Mouse (Mus musculus) stomach, embryonic 15.5 days (tissue): ENCODE measurements around the gene Aifm2. TPM values are rescaled to one million over a fixed set of nuclear protein-coding genes. Genes with fewer than 3 reads are reported as not detected.

ENCODE experiments used
- ATAC-seq: fragments of 200-750 bp; cut with Nextera tagmentation; 2 replicates; pipeline ENCODE4 v1.8.0; 2017; ENCODE audit warnings: low read depth, moderate number of reproducible peaks, moderate TSS enrichment; ENCODE audit not compliant: insufficient read depth, low FRiP score
- H3K27ac ChIP-seq: fragments of 300-500 bp; sonication (generic); 2 replicates; pipeline ENCODE4 v1.5.1; 2015; ENCODE audit warnings: mild to moderate bottlenecking, inconsistent platforms
- H3K27me3 ChIP-seq: fragments of 300-500 bp; sonication (generic); replicated peaks from 2 replicates; pipeline ENCODE4 v1.6.1; 2015; ENCODE audit warnings: inconsistent platforms
- H3K36me3 ChIP-seq: fragments of 300-500 bp; sonication (generic); 2 replicates; pipeline ENCODE4 v1.6.1; 2015; ENCODE audit warnings: inconsistent platforms
- H3K4me1 ChIP-seq: fragments of 300-500 bp; sonication (generic); 2 replicates; pipeline ENCODE4 v1.6.1; 2015; ENCODE audit warnings: inconsistent platforms
- H3K4me2 ChIP-seq: fragments of 300-500 bp; sonication (generic); 2 replicates; pipeline ENCODE4 v1.6.1; 2015; ENCODE audit warnings: mild to moderate bottlenecking, inconsistent platforms
- H3K4me3 ChIP-seq: fragments of 300-500 bp; sonication (generic); replicated peaks from 2 replicates; pipeline ENCODE4 v1.5.1; 2015; ENCODE audit warnings: inconsistent platforms
- H3K9ac ChIP-seq: fragments of 300-500 bp; sonication (generic); 2 replicates; pipeline ENCODE4 v1.6.1; 2015; ENCODE audit warnings: inconsistent platforms
- H3K9me3 ChIP-seq: fragments of 300-500 bp; sonication (generic); 2 replicates; pipeline ENCODE4 v1.6.1; 2016; ENCODE audit warnings: inconsistent platforms
- WGBS: fragments of 180-500 bp; shearing (Covaris S2); methylation state at CpG from one replicate; pipeline ENCODE4 v1.1.7; 2015; 5-methylcytosine and 5-hydroxymethylcytosine counted together
- microRNA-seq: library from miRNA; unstranded; fragments of <30 nt; microRNA quantifications from one replicate; pipeline ENCODE4, GENCODE M21; 2016
- polyA plus RNA-seq: library from polyadenylated mRNA; unstranded; fragments of >200 nt; fragmentation: Nextera tagmentation; extraction: Ambion mirVana; gene quantifications from 2 replicates; pipeline ENCODE4 v1.2.1, GENCODE M21; 2015

Aifm2 gene
- polyA plus RNA-seq, 1 experiment from 2014 or later: 14.8 TPM

DNA sequence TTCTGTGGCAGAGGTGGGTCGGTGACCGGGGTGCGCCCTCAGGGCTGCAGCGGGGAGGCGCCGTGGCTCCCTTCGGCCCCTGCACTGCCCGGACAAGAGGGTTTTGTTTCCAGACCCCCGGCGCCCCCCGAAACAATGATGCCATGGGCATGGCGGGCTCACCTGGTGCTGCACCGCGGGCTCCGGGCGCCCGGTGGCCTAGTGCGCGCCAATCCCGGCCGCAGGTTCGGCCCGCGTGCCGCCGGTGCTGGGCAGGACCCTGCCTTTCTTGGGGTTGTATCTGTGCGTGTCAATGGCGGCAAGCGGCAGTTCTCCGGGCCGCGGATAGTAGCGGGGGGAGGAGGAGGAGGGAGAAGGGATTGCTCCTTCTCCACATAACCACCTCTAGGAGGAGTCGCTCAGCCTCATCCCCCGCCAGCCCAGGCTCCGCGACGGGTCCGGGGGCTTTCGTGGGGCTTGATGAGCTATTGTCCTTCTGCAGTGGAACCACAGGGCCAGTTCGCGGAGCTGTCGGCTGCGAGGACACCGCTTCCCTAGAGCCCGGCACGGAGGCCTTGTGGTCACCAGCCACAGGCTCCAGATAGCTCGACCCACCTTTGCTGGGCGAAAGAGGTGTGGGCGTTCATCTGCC, 68.7 kb downstream of the Aifm2 start, which contains the start of gene H2afy2:
H2afy2 (minus strand) TSS at position 527 of the 631 bp plus-strand sequence.
- peaks cover 19% of the 10 kb centered on the region; the same call in 1 of the 2 replicates for H3K4me1 ChIP-seq
- WGBS: under 1% methylated on average over 48 of the region's 50 CpGs
- peak; percentile 78 for ATAC-seq

DNA sequence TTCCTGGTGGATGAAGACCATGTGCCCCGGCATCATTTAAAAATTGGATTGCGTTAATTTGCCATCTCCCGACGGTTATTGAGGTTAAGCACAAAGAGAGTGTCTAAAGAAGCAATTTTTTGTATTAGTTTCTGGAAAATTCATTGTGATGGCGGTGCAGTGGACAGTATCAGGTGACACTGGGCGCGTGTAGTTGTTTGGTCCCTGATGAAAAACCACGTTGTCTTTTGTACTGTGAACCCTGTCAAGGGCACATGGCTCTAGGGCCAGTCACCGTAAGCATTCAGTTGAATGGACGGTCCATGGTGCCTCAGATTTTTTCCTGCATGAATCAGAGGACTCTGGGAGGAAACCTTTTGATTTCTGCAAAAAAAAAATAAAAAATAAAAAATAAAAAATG, 69.4 kb downstream of the Aifm2 start:
- H3K4me3 ChIP-seq: peak overlapping the region; percentile 82
- H3K9me3 ChIP-seq: no peaks in the 10 kb centered on the region
- no peak for ATAC-seq
- peak overlapping the region; percentile 80 for H3K4me2 ChIP-seq
- peak overlapping the region; percentile 86; the same call in 1 of the 2 replicates for H3K9ac ChIP-seq
- 27% methylated on average over 10 of the region's 10 CpGs for WGBS
- H3K27me3 ChIP-seq: no peaks in the 10 kb centered on the region
- H3K36me3 ChIP-seq: no peaks in the 10 kb centered on the region
- H3K4me1 ChIP-seq: peaks cover 19% of the 10 kb centered on the region; the same call in 1 of the 2 replicates
- no peak overlapping the region; the same call in 1 of the 2 replicates for H3K27ac ChIP-seq

More for the DNA sequence above, 68.7 kb downstream of the Aifm2 start, which contains the start of gene H2afy2:
- Histone ChIP-seq H3K27ac (peak within 1 kb of the TSS; percentile 95), H3K4me3 (peak within 1 kb of the TSS; percentile 82), H3K9ac (peak within 1 kb of the TSS; percentile 86), H3K27me3 (no peaks in the 10 kb centered on the region), H3K36me3 (no peaks in the 10 kb centered on the region), H3K9me3 (no peaks in the 10 kb centered on the region), H3K4me2 (peak within 1 kb of the TSS; percentile 80)

DNA sequence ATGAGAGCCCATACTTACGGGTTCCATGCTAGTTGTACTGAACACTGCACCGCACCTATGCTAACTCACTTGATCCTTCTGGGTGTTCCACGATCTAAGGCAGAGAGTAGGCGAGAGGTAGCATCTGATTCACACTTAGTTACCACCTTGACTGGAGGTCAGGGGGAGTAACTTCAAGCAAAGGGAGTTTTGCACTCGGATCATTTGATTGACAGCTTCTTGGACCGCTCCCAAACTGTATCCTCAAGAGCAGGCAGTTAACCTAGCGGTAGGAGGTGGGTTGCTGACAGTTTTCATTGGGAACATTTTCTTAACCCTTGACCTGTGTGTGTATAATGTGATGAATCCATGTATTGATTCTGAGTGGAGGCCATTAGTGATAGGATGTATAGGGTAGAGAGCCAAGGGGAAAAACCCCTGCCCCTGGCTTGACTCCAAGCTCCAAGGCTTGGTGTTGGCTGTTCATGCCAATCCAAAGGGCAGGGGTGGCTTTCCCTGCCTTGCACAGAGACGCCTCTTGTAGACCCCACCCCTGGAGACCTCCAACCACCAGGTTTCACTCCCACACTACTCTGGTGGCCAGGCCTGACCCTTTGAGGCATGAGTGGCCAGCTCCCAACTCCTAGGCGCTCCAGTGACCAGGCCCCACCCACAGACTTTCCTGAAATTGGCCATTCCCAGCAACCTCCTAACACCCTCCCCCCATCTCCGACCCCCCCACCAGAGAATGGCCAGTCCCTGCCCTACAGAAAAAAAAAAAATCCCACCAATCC, 72.7 kb downstream of the Aifm2 start:
- no peaks in the 10 kb centered on the region for H3K36me3 ChIP-seq
- no peak overlapping the region for H3K9ac ChIP-seq
- WGBS: 75% methylated on average over 10 of the region's 10 CpGs
- no peak for ATAC-seq
- no peaks in the 10 kb centered on the region for H3K9me3 ChIP-seq
- H3K4me3 ChIP-seq: no peak overlapping the region
- 0 out of 2 replicates have a peak, but pooled peaks cover 3% of the 10 kb centered on the region for H3K27me3 ChIP-seq
- peaks cover 10% of the 10 kb centered on the region; the same call in 1 of the 2 replicates for H3K4me1 ChIP-seq
- no peak overlapping the region for H3K27ac ChIP-seq
- H3K4me2 ChIP-seq: no peak overlapping the region

DNA sequence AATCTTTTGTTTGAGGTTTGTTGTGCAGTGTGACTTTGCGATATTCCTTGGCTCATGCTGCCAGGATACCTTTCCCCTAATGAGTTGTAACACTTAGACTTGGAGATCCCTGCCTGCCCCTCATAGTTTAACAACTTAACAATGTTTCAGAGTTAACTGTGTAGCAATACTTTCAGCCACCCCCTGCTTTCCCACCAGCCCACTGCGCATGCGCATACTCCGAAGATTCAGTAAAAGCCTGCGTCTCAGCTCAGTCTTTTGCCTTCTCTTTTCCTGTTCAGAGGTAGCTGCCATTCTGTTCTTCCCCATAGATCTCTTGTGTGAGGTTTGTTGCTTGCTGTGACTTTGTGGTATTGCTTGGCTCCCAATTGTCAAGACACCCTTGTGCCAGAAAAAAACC, 73.4 kb downstream of the Aifm2 start:
- WGBS: 86% methylated on average over 5 of the region's 5 CpGs
- Histone ChIP-seq H3K4me1 (peaks cover 8% of the 10 kb centered on the region; the same call in 1 of the 2 replicates), H3K4me3 (no peak overlapping the region), H3K36me3 (no peaks in the 10 kb centered on the region), H3K27ac (no peak overlapping the region), H3K4me2 (no peak overlapping the region), H3K27me3 (0 out of 2 replicates have a peak, but pooled peaks cover 3% of the 10 kb centered on the region), H3K9ac (no peak overlapping the region), H3K9me3 (no peaks in the 10 kb centered on the region)
- ATAC-seq: no peak

Small RNA genes within 50 kb of the gene (microRNA-seq; reads per million reads assigned to microRNA genes)
- not detected for gene Mir5108

Other genes starting within 250 kb of the Aifm2 start
- gene Lrrc20, start 239.5 kb upstream of the Aifm2 start, polyA plus RNA-seq: 5.4 and 5.6 TPM in 2 replicates
- gene Npffr1, start 119.8 kb upstream of the Aifm2 start, polyA plus RNA-seq: 0.10 and 0.28 TPM in 2 replicates
- gene Ppa1, start 66.7 kb upstream of the Aifm2 start, polyA plus RNA-seq: 181 and 191 TPM in 2 replicates
- 215 and 221 TPM in 2 replicates for gene Sar1a, start 35.0 kb upstream of the Aifm2 start, polyA plus RNA-seq
- gene Tysnd1, start 19.7 kb upstream of the Aifm2 start, polyA plus RNA-seq: 34.6 and 37.9 TPM in 2 replicates
- gene H2afy2, start 68.9 kb downstream of the Aifm2 start, polyA plus RNA-seq: 93.7 and 106 TPM in 2 replicates